Mouse (Mus musculus) lung, embryonic 16.5 days (tissue): ENCODE results near the gene Clybl. TPM values are rescaled to one million over a fixed set of nuclear protein-coding genes. Genes with fewer than 3 reads are reported as not detected.

Experiments
- ATAC-seq: fragments of 200-750 bp; cut with Nextera tagmentation; 2 replicates; pipeline ENCODE4 v1.8.0; 2017; ENCODE audit warnings: low read depth, mild to moderate bottlenecking, moderate library complexity
- H3K27ac ChIP-seq: fragments of 300-500 bp; sonication (generic); 2 replicates; pipeline ENCODE4 v1.5.1; 2014; ENCODE audit warnings: mild to moderate bottlenecking, control low read depth, low read length
- H3K27me3 ChIP-seq: fragments of 300-500 bp; sonication (generic); 2 replicates; pipeline ENCODE4 v1.6.1; 2014; ENCODE audit warnings: low read depth, low read length, mixed read lengths; ENCODE audit not compliant: control insufficient read depth, insufficient read depth
- H3K36me3 ChIP-seq: fragments of 300-500 bp; sonication (generic); 2 replicates; pipeline ENCODE4 v1.6.1; 2014; ENCODE audit warnings: low read length; ENCODE audit not compliant: control insufficient read depth, insufficient read depth
- H3K4me1 ChIP-seq: fragments of 300-500 bp; sonication (generic); replicated peaks from 2 replicates; pipeline ENCODE4 v1.6.1; 2014; ENCODE audit warnings: low read length, mixed read lengths; ENCODE audit not compliant: control insufficient read depth, insufficient read depth
- H3K4me2 ChIP-seq: fragments of 300-500 bp; sonication (generic); 2 replicates; pipeline ENCODE4 v1.6.1; 2014; ENCODE audit warnings: low read depth, low read length, control low read depth
- H3K4me3 ChIP-seq: fragments of 300-500 bp; sonication (generic); 2 replicates; pipeline ENCODE4 v1.5.1; 2014; ENCODE audit warnings: mild to moderate bottlenecking, low read length, control low read depth
- H3K9ac ChIP-seq: fragments of 300-500 bp; sonication (generic); 2 replicates; pipeline ENCODE4 v1.6.1; 2014; ENCODE audit warnings: low read length, control low read depth
- H3K9me3 ChIP-seq: fragments of 300-500 bp; sonication (generic); 2 replicates; pipeline ENCODE4 v1.6.1; 2016; ENCODE audit warnings: low read length; ENCODE audit not compliant: control insufficient read depth
- WGBS: fragments of 180-500 bp; shearing (Covaris S2); extraction: QIAGEN DNeasy Blood & Tissue Kit; methylation state at CpG from one replicate; pipeline ENCODE4 v1.1.7; 2014; 5-methylcytosine and 5-hydroxymethylcytosine counted together
- polyA plus RNA-seq: library from polyadenylated mRNA; unstranded; fragments of >200 nt; fragmentation: Nextera tagmentation; extraction: Ambion mirVana; gene quantifications from 2 replicates; pipeline ENCODE4 v1.2.1, GENCODE M21; 2015

Clybl gene
- 22.3 and 22.4 TPM in 2 replicates for polyA plus RNA-seq

DNA sequence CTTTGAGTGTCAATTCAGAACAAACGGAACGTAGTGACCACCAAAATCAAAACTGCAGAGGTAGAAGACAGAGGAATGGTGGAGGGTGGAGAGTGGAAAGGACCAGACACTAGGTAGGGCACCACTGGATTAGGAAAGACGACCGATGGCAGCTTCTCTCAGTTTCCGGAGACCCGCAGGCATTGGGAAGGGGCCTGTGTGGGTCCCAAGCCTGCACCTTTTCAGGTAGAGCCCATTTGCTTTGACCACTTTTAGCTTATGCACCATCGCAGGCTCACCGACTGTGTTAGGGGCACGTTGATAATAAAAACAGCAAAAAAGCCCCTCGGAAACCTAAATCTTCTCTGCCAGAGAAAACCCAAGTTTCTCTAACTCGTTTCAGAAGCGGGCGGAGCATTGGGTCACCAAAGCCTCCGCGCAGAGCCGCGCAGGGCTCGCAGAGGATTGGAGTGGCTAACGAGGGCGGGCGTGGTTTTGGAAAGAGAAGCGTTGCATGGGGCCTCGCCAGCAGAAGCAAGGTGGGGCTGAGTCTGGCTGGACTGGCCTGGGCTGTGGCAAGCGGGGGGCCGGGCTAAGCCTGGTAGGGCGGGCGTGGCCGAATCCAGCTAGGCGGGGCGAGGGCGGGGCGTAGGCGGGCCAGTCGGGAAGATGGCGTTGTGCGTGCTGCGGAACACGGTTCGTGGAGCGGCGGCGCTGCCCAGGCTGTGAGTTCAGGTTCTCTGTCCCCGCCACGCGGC lies at the start of gene Clybl:
Gene Clybl, plus strand, starts transcription at position 627 of the 737 bp plus-strand sequence.
- peak within 1 kb of the TSS; percentile 89 for H3K4me2 ChIP-seq
- H3K27me3 ChIP-seq: no peaks in the 10 kb centered on the region
- WGBS: 3% methylated on average over 37 of the region's 45 CpGs
- no peaks in the 10 kb centered on the region for H3K9me3 ChIP-seq
- peak within 1 kb of the TSS; percentile 85 for H3K9ac ChIP-seq
- no peaks in the 10 kb centered on the region for H3K36me3 ChIP-seq
- H3K4me3 ChIP-seq: peak within 1 kb of the TSS; percentile 82
- H3K4me1 ChIP-seq: peaks cover 8% of the 10 kb centered on the region; the same call in 1 of the 2 replicates
- H3K27ac ChIP-seq: peak within 1 kb of the TSS; percentile 57; the same call in 1 of the 2 replicates
- peak; percentile 100 for ATAC-seq

DNA sequence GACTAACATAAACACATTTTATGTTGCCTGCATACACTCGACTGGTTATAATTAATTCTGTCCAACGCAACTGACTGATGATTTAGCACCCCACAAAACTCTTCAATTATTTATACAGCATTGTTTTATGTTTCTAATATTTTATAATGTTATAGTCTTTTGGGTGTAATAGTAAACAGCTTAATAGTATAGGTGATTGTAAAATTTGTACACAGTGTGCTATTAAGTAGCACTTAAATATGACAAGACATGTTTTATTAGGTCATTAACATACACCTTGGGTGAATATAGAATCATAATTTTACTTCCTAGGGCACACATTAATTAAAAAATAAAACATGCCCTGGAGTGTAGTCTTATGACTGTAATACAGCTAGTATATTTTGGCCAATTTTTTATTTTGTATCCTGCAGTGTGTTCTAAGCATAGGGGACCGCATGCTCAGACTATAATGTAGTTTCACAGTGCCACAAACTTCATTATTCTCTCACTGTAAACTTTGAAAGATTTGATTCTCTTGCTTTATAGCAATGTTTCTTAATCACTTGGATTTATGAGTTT lies 45.1 kb upstream of the Clybl start:
- H3K36me3 ChIP-seq: peaks cover 28% of the 10 kb centered on the region

DNA sequence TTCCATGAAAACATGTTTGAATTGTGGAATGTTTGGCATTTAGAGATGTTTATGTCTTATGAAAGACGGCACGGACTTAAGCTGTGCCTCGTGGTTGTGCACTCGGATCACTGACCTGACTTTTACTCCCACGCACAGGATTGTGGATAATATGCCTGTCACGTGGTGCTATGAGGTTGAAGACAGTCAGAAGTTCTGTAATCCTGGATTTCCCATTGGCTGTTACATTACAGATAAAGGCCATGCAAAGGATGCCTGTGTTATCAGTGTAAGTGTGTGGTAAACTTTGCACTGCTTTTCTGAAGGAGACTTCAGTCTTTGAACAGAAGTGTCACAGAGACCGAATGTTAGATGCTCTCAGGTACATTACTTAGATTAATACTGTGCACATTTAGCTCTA lies 44.3 kb upstream of the Clybl start:
- WGBS: 61% methylated on average over 7 of the region's 7 CpGs

More for the DNA sequence above, 45.1 kb upstream of the Clybl start:
- H3K27me3 ChIP-seq: no peaks in the 10 kb centered on the region
- H3K4me1 ChIP-seq: no peaks in the 10 kb centered on the region
- no peak overlapping the region for H3K4me2 ChIP-seq
- H3K9me3 ChIP-seq: no peaks in the 10 kb centered on the region
- no peak overlapping the region for H3K27ac ChIP-seq
- H3K4me3 ChIP-seq: no peak overlapping the region
- no peak for ATAC-seq
- H3K9ac ChIP-seq: no peak overlapping the region
- 84% methylated on average over 3 of the region's 3 CpGs for WGBS

DNA sequence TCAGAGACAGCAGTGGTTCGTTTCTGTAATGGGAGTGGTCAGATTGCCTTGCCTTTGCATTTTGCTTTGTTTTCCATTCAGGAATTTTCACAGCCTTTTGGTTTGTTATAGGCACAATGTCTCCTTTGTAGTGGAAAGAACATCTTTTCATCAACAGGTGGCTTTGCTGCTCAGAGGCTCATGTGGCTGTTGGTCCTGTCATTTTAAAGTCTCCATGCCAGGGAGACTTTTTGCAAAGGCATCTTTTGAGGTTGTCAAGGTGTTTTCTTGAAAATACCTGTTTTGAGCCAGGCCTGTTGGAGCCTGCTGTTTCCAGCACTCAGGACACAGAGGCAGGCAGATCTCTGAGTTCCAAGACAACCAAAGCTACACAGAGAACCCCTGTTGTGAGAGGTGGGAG lies 41.4 kb upstream of the Clybl start:
- Histone ChIP-seq H3K4me2 (no peak overlapping the region), H3K27me3 (no peaks in the 10 kb centered on the region), H3K4me3 (no peak overlapping the region), H3K27ac (no peak overlapping the region), H3K36me3 (peaks cover 34% of the 10 kb centered on the region), H3K9me3 (no peaks in the 10 kb centered on the region), H3K9ac (no peak overlapping the region), H3K4me1 (no peaks in the 10 kb centered on the region)
- 62% methylated on average over 1 of the region's 1 CpGs for WGBS
- ATAC-seq: no peak

More for the DNA sequence above, 44.3 kb upstream of the Clybl start:
- Histone ChIP-seq H3K9ac (no peak overlapping the region), H3K27ac (no peak overlapping the region), H3K27me3 (no peaks in the 10 kb centered on the region), H3K4me1 (no peaks in the 10 kb centered on the region), H3K4me2 (no peak overlapping the region), H3K9me3 (no peaks in the 10 kb centered on the region), H3K36me3 (peaks cover 33% of the 10 kb centered on the region), H3K4me3 (no peak overlapping the region)
- no peak for ATAC-seq

DNA sequence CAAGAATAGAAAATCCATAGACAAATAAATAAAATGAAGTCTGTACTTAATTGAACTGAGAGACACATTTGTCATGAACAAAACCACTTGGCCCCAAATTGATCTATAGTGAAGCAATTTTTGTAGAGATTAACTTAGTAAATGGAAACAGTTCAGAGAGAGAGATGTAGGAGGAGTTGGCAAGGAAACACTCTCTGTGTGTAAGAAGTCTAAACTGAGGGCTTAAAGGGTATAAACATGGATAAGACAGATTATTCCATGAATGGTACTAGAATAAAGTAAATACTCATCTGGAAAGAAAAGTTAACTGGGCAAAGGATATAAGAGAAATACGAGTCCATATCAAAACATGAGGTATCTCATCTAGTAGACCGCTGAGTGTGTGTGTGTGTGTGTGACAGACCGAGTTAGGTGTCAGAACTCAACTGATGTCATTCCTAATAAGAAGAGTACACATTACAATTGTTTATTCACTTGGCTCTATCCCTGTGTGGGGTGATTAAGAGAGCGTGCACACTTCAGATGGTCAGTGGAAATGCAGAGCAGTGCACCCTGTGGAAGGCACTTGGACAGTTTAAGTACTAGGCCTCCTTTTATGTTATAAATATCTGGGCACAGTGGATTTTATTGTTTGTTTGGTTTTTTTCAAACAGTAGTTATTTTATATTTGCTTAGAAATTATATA lies 37.8 kb upstream of the Clybl start:
- H3K36me3 ChIP-seq: peaks cover 54% of the 10 kb centered on the region
- no peak overlapping the region for H3K4me2 ChIP-seq
- 0 out of 2 replicates have a peak, but pooled peaks have one; percentile 28 for ATAC-seq

DNA sequence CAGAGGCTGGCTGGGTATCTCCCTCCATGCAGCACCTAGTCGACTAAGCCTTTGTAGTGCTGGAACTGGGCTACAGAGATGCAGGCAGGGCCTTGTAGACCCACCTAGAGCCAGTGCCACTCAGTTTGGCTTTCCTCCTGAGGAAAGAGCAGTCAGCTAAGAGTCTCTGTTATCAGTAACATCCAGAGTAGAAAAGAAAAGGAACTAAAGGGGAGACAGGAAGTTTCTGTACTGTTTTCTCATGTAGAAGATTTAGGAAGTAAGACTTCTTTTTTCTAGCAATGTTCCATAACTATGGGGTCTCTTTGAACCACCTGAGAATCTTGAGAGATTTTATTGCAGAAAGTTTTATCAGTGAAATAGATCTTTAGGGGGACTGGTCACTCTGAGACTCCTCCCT lies 36.1 kb upstream of the Clybl start:
- no peak overlapping the region for H3K4me3 ChIP-seq
- H3K36me3 ChIP-seq: peaks cover 51% of the 10 kb centered on the region
- H3K4me1 ChIP-seq: no peaks in the 10 kb centered on the region
- ATAC-seq: no peak
- H3K9ac ChIP-seq: no peak overlapping the region
- no peaks in the 10 kb centered on the region for H3K9me3 ChIP-seq
- no peak overlapping the region for H3K27ac ChIP-seq
- 64% methylated on average over 1 of the region's 1 CpGs for WGBS
- no peaks in the 10 kb centered on the region for H3K27me3 ChIP-seq
- no peak overlapping the region for H3K4me2 ChIP-seq

More for the DNA sequence above, 37.8 kb upstream of the Clybl start:
- Histone ChIP-seq H3K27me3 (no peaks in the 10 kb centered on the region), H3K4me3 (no peak overlapping the region), H3K9ac (no peak overlapping the region), H3K27ac (no peak overlapping the region), H3K4me1 (no peaks in the 10 kb centered on the region), H3K9me3 (no peaks in the 10 kb centered on the region)
- WGBS: 65% methylated on average over 4 of the region's 4 CpGs

DNA sequence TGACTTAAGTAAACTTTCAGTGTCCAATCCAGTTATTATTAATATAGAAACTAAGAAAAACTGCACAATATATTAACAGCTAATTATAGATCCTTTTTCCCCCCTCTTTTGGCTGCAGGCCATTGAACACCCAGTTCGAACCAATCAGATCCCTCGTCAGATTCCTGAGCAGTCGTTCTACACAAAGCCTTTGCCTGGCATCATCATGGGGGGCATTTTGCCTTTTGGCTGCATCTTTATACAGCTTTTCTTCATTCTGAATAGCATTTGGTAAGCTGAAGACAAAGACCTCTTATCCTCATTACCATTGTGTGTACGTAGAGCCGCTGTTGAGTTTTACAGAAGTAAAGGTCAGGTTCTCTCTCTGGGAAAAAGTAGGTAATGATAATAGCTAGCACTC lies 30.9 kb upstream of the Clybl start:
- peaks cover 45% of the 10 kb centered on the region for H3K36me3 ChIP-seq

DNA sequence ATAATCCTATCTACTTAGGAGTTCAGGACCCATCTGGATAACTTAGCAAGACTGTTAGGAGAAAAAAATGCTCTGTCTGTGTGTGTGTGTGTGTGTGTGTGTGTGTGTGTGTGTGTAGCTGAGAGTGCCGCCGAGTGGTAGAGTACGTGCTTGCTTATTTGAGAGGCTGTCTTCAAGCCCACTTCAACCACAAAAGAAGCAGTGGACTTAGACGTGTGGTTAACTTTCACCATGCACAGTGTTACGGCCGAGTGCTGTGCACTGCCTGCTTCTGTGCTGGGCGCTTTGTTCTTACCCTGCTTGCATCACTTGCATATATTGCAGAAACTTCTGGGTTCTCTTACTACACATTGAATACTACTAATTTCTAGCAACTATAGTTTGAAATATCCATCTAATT lies 23.8 kb upstream of the Clybl start:
- Histone ChIP-seq H3K9ac (no peak overlapping the region), H3K9me3 (no peaks in the 10 kb centered on the region), H3K4me3 (no peak overlapping the region), H3K36me3 (peaks cover 15% of the 10 kb centered on the region), H3K4me2 (no peak overlapping the region), H3K27ac (no peak overlapping the region), H3K27me3 (no peaks in the 10 kb centered on the region), H3K4me1 (no peaks in the 10 kb centered on the region)
- ATAC-seq: no peak
- 68% methylated on average over 7 of the region's 7 CpGs for WGBS

More for the DNA sequence above, 30.9 kb upstream of the Clybl start:
- Histone ChIP-seq H3K4me3 (no peak overlapping the region), H3K9me3 (no peaks in the 10 kb centered on the region), H3K27ac (no peak overlapping the region), H3K4me1 (no peaks in the 10 kb centered on the region), H3K27me3 (no peaks in the 10 kb centered on the region), H3K4me2 (no peak overlapping the region), H3K9ac (no peak overlapping the region)
- 85% methylated on average over 5 of the region's 5 CpGs for WGBS
- ATAC-seq: no peak

DNA sequence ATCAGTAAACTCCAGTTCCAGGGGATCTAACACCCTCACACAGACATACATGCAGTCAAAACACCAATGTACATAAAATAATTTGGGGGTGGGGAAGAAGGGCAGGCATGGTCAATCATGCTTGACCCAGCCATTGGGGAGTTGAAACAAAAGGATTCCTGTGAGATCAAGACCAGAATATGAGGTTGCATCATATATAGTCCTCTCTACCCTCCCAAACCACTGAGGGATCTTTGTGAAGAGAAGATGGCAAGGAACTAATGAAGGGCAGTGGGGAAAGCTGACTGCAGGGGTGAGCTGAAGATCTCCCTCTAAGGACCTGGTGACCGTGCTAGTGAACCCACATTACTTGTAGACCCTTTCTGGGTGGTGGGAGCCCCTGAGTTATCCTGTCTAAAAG lies 20.6 kb upstream of the Clybl start:
- WGBS: 96% methylated on average over 1 of the region's 1 CpGs
- Histone ChIP-seq H3K4me3 (no peak overlapping the region), H3K4me2 (no peak overlapping the region), H3K4me1 (no peaks in the 10 kb centered on the region), H3K36me3 (peaks cover 10% of the 10 kb centered on the region), H3K9me3 (no peaks in the 10 kb centered on the region), H3K27me3 (no peaks in the 10 kb centered on the region), H3K27ac (no peak overlapping the region), H3K9ac (no peak overlapping the region)
- ATAC-seq: no peak
